Mouse (Mus musculus): ENCODE data around the gene Gm21725. TPM values are rescaled to one million over a fixed set of nuclear protein-coding genes. Genes with fewer than 3 reads are reported as not detected.
"Not testable (repeated sequence)": the region's sequence is repeated elsewhere in the genome, so short reads cannot be mapped to it uniquely, and the experiment has no call there.

Gene Gm21725
- not detected in 2 replicates for polyA plus RNA-seq (2014; fragmentation: Nextera tagmentation; extraction: Ambion mirVana)

- H3K9ac ChIP-seq (ENCODE audit: low read depth, low read length); H3K27me3 ChIP-seq (ENCODE audit: control insufficient read depth, insufficient read depth, low read length); ATAC-seq (replicated peaks; ENCODE audit: insufficient number of reproducible peaks, low FRiP score, low TSS enrichment); H3K4me3 ChIP-seq (ENCODE audit: low read depth, low read length); H3K4me1 ChIP-seq (ENCODE audit: control insufficient read depth, insufficient read depth, low read length); H3K4me2 ChIP-seq; H3K9me3 ChIP-seq (replicated peaks; ENCODE audit: control insufficient read depth, low read length); H3K36me3 ChIP-seq (ENCODE audit: control insufficient read depth, insufficient read depth, low read length); H3K27ac ChIP-seq (ENCODE audit: low read depth, low read length): not testable (repeated sequence)
- no CpG with 5 or more reads among the region's 3 CpGs for WGBS (ENCODE audit: insufficient replicate concordance)
Measured at GRCm38 (mm10) chrY:13348963-13349362, at the start of gene Gm21725. Gene Gm21725, minus strand, starts transcription at chrY:13349063.

Other genes starting within 250 kb of the Gm21725 start
- not detected in 2 replicates for gene Gm21891, start 215.6 kb downstream of the Gm21725 start, polyA plus RNA-seq (2014; fragmentation: Nextera tagmentation; extraction: Ambion mirVana)
- gene Gm21425, start 187.1 kb downstream of the Gm21725 start, polyA plus RNA-seq (2014; fragmentation: Nextera tagmentation; extraction: Ambion mirVana), result not detected in 2 replicates
- not detected in 2 replicates for gene Gm21828, start 125.1 kb downstream of the Gm21725 start, polyA plus RNA-seq (2014; fragmentation: Nextera tagmentation; extraction: Ambion mirVana)
- not detected in 2 replicates for gene Gm21440, start 96.7 kb downstream of the Gm21725 start, polyA plus RNA-seq (2014; fragmentation: Nextera tagmentation; extraction: Ambion mirVana)
- gene Gm21454, start 96.6 kb downstream of the Gm21725 start, polyA plus RNA-seq (2014; fragmentation: Nextera tagmentation; extraction: Ambion mirVana), result not detected in 2 replicates
- gene Gm21866, start 116.5 kb upstream of the Gm21725 start, polyA plus RNA-seq (2014; fragmentation: Nextera tagmentation; extraction: Ambion mirVana), result not detected in 2 replicates
- not detected in 2 replicates for gene Gm20773, start 145.0 kb upstream of the Gm21725 start, polyA plus RNA-seq (2014; fragmentation: Nextera tagmentation; extraction: Ambion mirVana)